Comparison of ENCODE assay signal across 15 mouse cellular contexts in the genomic region with DNA sequence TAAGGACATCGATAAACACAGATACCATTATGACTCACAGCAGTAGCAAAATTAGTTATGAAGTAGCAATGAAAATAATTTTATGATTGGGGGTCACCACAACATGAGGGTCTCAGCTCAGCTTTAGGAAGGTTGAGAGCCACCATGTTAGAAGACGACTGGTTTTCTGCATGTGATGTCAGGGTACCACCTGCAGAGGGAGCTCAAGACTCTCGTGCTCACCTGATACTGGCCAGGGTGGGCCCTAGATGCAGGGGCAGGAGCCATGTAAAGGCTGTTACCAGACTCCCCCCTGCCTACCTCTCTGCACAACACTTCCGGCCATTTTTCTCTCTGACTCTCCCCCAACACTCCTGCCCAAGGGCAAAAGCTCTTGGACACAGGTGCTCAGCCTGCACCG. TPM values are rescaled to one million over a fixed set of nuclear protein-coding genes. Genes with fewer than 3 reads are reported as not detected.
DNase-seq lines count a peak whose midpoint lies in the region; ATAC-seq and TF ChIP-seq lines count a peak whose summit lies in the region.
"Had no signal": no experiment of that assay in that cellular context is flagged by ENCODE, and none has a peak within 500 bp of the region (broad histone marks: within the 10 kb centered on the region; RNA-seq: fewer than 3 reads in every experiment).

No protein-coding gene starts in this region.

- no peaks in the 10 kb centered on the region for H3K27me3 ChIP-seq in limb, embryonic 11.5 days (ENCODE audit: control insufficient read depth, insufficient read depth, low read length)
- no peaks in the 10 kb centered on the region for H3K27me3 ChIP-seq in limb, embryonic 10.5 days (ENCODE audit: low read depth, poor library complexity, severe bottlenecking)
- H3K27me3 ChIP-seq: kidney, embryonic 15.5 days; lung, embryonic 15.5 days; midbrain, embryonic 12.5 days had no signal

- H3K4me3 ChIP-seq in limb, embryonic 11.5 days (ENCODE audit: low read depth, low read length) = no peak overlapping the region
- no peak overlapping the region for H3K4me3 ChIP-seq in limb, embryonic 10.5 days
- H3K4me3 ChIP-seq in cortical plate, adult 2 months (ENCODE audit: insufficient read depth, low read length) = no peak overlapping the region
- H3K4me3 ChIP-seq: kidney, embryonic 15.5 days; lung, embryonic 15.5 days; midbrain, embryonic 12.5 days had no signal

- ATAC-seq in limb, embryonic 11.5 days (ENCODE audit: insufficient number of reproducible peaks, low FRiP score, low TSS enrichment, low read depth) = no peak

- DNase-seq in adrenal gland, postnatal 25 days = peak; percentile 21
- no peak for DNase-seq in adrenal gland, postnatal 36 days
- peak; percentile 34 for DNase-seq in limb, embryonic 11.5 days (ENCODE audit: low spot score)
- no peak for DNase-seq in limb, embryonic 10.5 days (ENCODE audit: low spot score)
- DNase-seq in B cell, adult 2 months = peak; percentile 11 to 24
- no peak for DNase-seq in right cerebral cortex, postnatal 14 days
- no peak for DNase-seq in layer of hippocampus, postnatal 10 days (ENCODE audit: low spot score in 2 of 2)
- DNase-seq: heart, postnatal 36 days had no signal

- no peak overlapping the region for H3K9ac ChIP-seq in limb, embryonic 11.5 days (ENCODE audit: low read length)
- H3K9ac ChIP-seq: kidney, embryonic 15.5 days; lung, embryonic 15.5 days; midbrain, embryonic 12.5 days had no signal

- H3K36me3 ChIP-seq in limb, embryonic 11.5 days (ENCODE audit: control insufficient read depth, insufficient read depth, low read length) = no peaks in the 10 kb centered on the region
- H3K36me3 ChIP-seq in limb, embryonic 10.5 days = no peaks in the 10 kb centered on the region
- H3K36me3 ChIP-seq: kidney, embryonic 15.5 days; lung, embryonic 15.5 days; midbrain, embryonic 12.5 days had no signal

- H3K4me2 ChIP-seq in limb, embryonic 11.5 days (ENCODE audit: low read depth, severe bottlenecking) = no peak overlapping the region
- H3K4me2 ChIP-seq: kidney, embryonic 15.5 days; lung, embryonic 15.5 days; midbrain, embryonic 12.5 days had no signal

- WGBS in limb, embryonic 11.5 days = 62% methylated on average over 5 of the region's 5 CpGs
- 61% methylated on average over 5 of the region's 5 CpGs for WGBS in limb, embryonic 10.5 days

- peak; percentile 24; the same call in 1 of the 2 replicates for TF ChIP-seq CTCF in cortical plate, adult 2 months (IDR thresholded peaks at IDR 0.05; ENCODE audit: extremely low read depth, insufficient read depth, low read length)

- H3K4me1 ChIP-seq in limb, embryonic 11.5 days (ENCODE audit: control insufficient read depth, insufficient read depth, low read length) = 0 out of 2 replicates have a peak, but pooled peaks cover 3% of the 10 kb centered on the region
- H3K4me1 ChIP-seq in limb, embryonic 10.5 days = peaks cover 9% of the 10 kb centered on the region; the same call in 1 of the 2 replicates
- H3K4me1 ChIP-seq in cortical plate, adult 2 months (ENCODE audit: control insufficient read depth, insufficient read depth, low read length) = no peaks in the 10 kb centered on the region
- H3K4me1 ChIP-seq: lung, embryonic 15.5 days had no signal

- H3K9me3 ChIP-seq in limb, embryonic 11.5 days (ENCODE audit: control insufficient read depth, low read length) = no peaks in the 10 kb centered on the region
- H3K9me3 ChIP-seq in limb, embryonic 10.5 days (replicated peaks) = no peaks in the 10 kb centered on the region
- H3K9me3 ChIP-seq: kidney, embryonic 15.5 days; lung, embryonic 15.5 days; midbrain, embryonic 12.5 days had no signal

- H3K27ac ChIP-seq in limb, embryonic 11.5 days (replicated peaks; ENCODE audit: low read depth, low read length) = no peak overlapping the region
- H3K27ac ChIP-seq in limb, embryonic 10.5 days = no peak overlapping the region
- no peak overlapping the region for H3K27ac ChIP-seq in cortical plate, adult 2 months (ENCODE audit: insufficient read depth, low read length)
- H3K27ac ChIP-seq: kidney, embryonic 15.5 days; lung, embryonic 15.5 days; midbrain, embryonic 12.5 days had no signal

- TF ChIP-seq POLR2A in cortical plate, adult 2 months (IDR thresholded peaks at IDR 0.05; ENCODE audit: extremely low read depth, insufficient read depth, low read length) = no peak

RNA-seq across cellular contexts. Expression of a gene that starts 11.2 kb away (rescaled TPM):
- total RNA-seq in adrenal gland, postnatal 25 days (2021) = 0.43 and 0.57 TPM in 2 replicates
- total RNA-seq in adrenal gland, postnatal 36 days (2021) = 1 to 10 TPM in 1 of 2 experiments, under 1 TPM in 1; 0.89 to 1.7 TPM
- polyA plus RNA-seq in limb, embryonic 11.5 days (2014; fragmentation: Nextera tagmentation; extraction: Ambion mirVana) = not detected in 2 replicates
- not detected in 2 replicates for polyA plus RNA-seq in limb, embryonic 10.5 days (2016; fragmentation: Nextera tagmentation; extraction: Ambion mirVana)
- polyA plus RNA-seq in cortical plate, adult 2 months (2012; rRNA removed) = 316 and 321 TPM in 2 replicates
- 100 to 1,000 TPM; 112 to 123 TPM for total RNA-seq in layer of hippocampus, postnatal 10 days (2021)
- polyA plus RNA-seq: C2C12; lung, embryonic 15.5 days; midbrain, embryonic 12.5 days; neural tube, embryonic 11.5 days; stomach, embryonic 14.5 days had no signal

RNA-seq across cellular contexts. Expression of a gene that starts 31.2 kb away (rescaled TPM):
- 53.1 and 72.2 TPM in 2 replicates for total RNA-seq in adrenal gland, postnatal 25 days (2021)
- 100 to 1,000 TPM in 1 of 2 experiments, 10 to 100 TPM in 1; 71.8 to 110 TPM for total RNA-seq in adrenal gland, postnatal 36 days (2021)
- 7.1 and 7.3 TPM in 2 replicates for polyA plus RNA-seq in limb, embryonic 11.5 days (2014; fragmentation: Nextera tagmentation; extraction: Ambion mirVana)
- 5.1 and 7.2 TPM in 2 replicates for polyA plus RNA-seq in limb, embryonic 10.5 days (2016; fragmentation: Nextera tagmentation; extraction: Ambion mirVana)
- polyA plus RNA-seq in cortical plate, adult 2 months (2012; rRNA removed) = 18.1 and 18.9 TPM in 2 replicates
- 10 to 100 TPM; 17.7 to 20.9 TPM for total RNA-seq in layer of hippocampus, postnatal 10 days (2021)

Comparison
In these comparisons a context has a peak if more than half of its experiments do, and no peak if none do; other contexts are left out.
1. DNase-seq: peak in adrenal gland, postnatal 25 days (single experiment), limb, embryonic 11.5 days (single experiment) and B cell, adult 2 months (2 of 2); none in adrenal gland, postnatal 36 days (0 of 2), limb, embryonic 10.5 days (single experiment), right cerebral cortex, postnatal 14 days (single experiment) and layer of hippocampus, postnatal 10 days (0 of 2).
2. RNA of a gene that starts 11.2 kb away (total RNA-seq): 112 to 123 TPM in layer of hippocampus, postnatal 10 days; 0.89 to 1.7 TPM in adrenal gland, postnatal 36 days and 0.43 to 0.57 TPM in adrenal gland, postnatal 25 days; every median in the first group is over 10 times any median in the second.